Mouse (Mus musculus) hindbrain, embryonic 11.5 days (tissue): ENCODE data around the gene Csrp1. TPM values are rescaled to one million over a fixed set of nuclear protein-coding genes. Genes with fewer than 3 reads are reported as not detected.

Source experiments
- ATAC-seq: fragments of 200-750 bp; cut with Nextera tagmentation; 2 replicates; pipeline ENCODE4 v1.8.0; 2017; ENCODE audit warnings: mild to moderate bottlenecking, moderate TSS enrichment, moderate library complexity; ENCODE audit not compliant: low FRiP score
- DNase-seq: peaks from one replicate; pipeline ENCODE4 v3.0.0-alpha.2; 2015; ENCODE audit warnings: low spot score
- H3K27ac ChIP-seq: fragments of 300-500 bp; sonication (generic); 2 replicates; pipeline ENCODE4 v1.5.1; 2014; ENCODE audit warnings: mild to moderate bottlenecking, low read depth, low read length
- H3K27me3 ChIP-seq: fragments of 300-500 bp; sonication (generic); 2 replicates; pipeline ENCODE4 v1.6.1; 2014; ENCODE audit warnings: mild to moderate bottlenecking, low read length, moderate library complexity, mixed read lengths; ENCODE audit not compliant: control insufficient read depth, insufficient read depth
- H3K36me3 ChIP-seq: fragments of 300-500 bp; sonication (generic); 2 replicates; pipeline ENCODE4 v1.6.1; 2014; ENCODE audit warnings: mild to moderate bottlenecking, low read length, moderate library complexity, mixed read lengths; ENCODE audit not compliant: control insufficient read depth, insufficient read depth
- H3K4me1 ChIP-seq: fragments of 300-500 bp; sonication (generic); replicated peaks from 2 replicates; pipeline ENCODE4 v1.6.1; 2014; ENCODE audit warnings: low read length, mixed read lengths; ENCODE audit not compliant: control insufficient read depth, insufficient read depth
- H3K4me2 ChIP-seq: fragments of 300-500 bp; sonication (generic); replicated peaks from 2 replicates; pipeline ENCODE4 v1.6.1; 2014; ENCODE audit warnings: mild to moderate bottlenecking, low read depth, low read length
- H3K4me3 ChIP-seq: fragments of 300-500 bp; sonication (generic); 2 replicates; pipeline ENCODE4 v1.5.1; 2014; ENCODE audit warnings: low read depth, low read length
- H3K9ac ChIP-seq: fragments of 300-500 bp; sonication (generic); 2 replicates; pipeline ENCODE4 v1.6.1; 2014; ENCODE audit warnings: low read depth, low read length
- H3K9me3 ChIP-seq: fragments of 300-500 bp; sonication (generic); 2 replicates; pipeline ENCODE4 v1.6.1; 2016; ENCODE audit warnings: low read length; ENCODE audit not compliant: control insufficient read depth
- WGBS: fragments of 180-500 bp; shearing (Covaris S2); extraction: QIAGEN DNeasy Blood & Tissue Kit; methylation state at CpG from one replicate; pipeline ENCODE4 v1.1.7; 2014; 5-methylcytosine and 5-hydroxymethylcytosine counted together
- polyA plus RNA-seq: library from polyadenylated mRNA; unstranded; fragments of >200 nt; fragmentation: Nextera tagmentation; extraction: Ambion mirVana; gene quantifications from 2 replicates; pipeline ENCODE4 v1.2.1, GENCODE M21; 2014

Csrp1 gene
- polyA plus RNA-seq, 1 experiment from 2014 or later = 42.8 TPM

DNA sequence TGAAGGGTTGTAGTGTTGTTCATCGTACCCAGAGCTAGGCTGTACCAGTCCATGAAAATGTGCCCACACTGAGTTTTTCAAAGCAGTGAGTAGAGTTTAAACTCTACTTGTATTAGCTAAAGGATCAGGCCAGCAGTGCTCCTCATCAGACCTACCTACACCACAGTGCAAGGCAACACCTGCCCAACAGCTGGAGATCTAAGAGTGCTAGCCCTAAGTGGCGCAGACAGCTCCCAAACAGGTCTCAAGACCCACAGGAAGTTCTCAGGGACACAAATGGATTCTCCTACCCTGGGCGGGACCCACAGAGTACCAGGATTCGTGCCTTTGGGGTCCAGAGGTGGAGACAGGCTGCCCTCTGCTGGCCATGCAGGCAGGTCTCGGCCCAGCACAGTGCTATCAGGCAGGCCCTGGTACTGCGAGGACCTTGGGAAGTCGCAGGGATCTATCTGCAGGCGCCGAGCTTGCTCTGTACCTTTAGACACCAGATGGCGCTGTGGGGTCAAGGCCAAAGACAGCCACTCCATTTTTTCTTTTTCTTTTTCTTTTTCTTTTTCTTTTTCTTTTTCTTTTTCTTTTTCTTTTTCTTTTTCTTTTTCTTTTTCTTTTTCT is 33.0 kb downstream of the Csrp1 start:
- Histone ChIP-seq H3K9me3 (no peaks in the 10 kb centered on the region), H3K4me2 (no peak overlapping the region), H3K9ac (no peak overlapping the region), H3K4me1 (no peaks in the 10 kb centered on the region), H3K27ac (no peak overlapping the region), H3K36me3 (no peaks in the 10 kb centered on the region), H3K27me3 (no peaks in the 10 kb centered on the region), H3K4me3 (no peak overlapping the region)
- whole genome bisulfite sequencing = 10% methylated on average over 10 of the region's 10 CpGs
- ATAC-seq = peak; percentile 97
- peak; percentile 95 for DNase-seq

GRCm38 (mm10) chr1:135755287-135755686 is 35.4 kb downstream of the Csrp1 start:
- DNase-seq (no peak), ATAC-seq (no peak)
- H3K36me3 ChIP-seq = no peaks in the 10 kb centered on the region
- H3K4me3 ChIP-seq = no peak overlapping the region
- H3K4me2 ChIP-seq = no peak overlapping the region
- H3K27me3 ChIP-seq = no peaks in the 10 kb centered on the region
- no peaks in the 10 kb centered on the region for H3K4me1 ChIP-seq
- 58% methylated on average over 9 of the region's 9 CpGs for WGBS
- H3K9me3 ChIP-seq = no peaks in the 10 kb centered on the region
- H3K9ac ChIP-seq = no peak overlapping the region
- H3K27ac ChIP-seq = no peak overlapping the region

DNA sequence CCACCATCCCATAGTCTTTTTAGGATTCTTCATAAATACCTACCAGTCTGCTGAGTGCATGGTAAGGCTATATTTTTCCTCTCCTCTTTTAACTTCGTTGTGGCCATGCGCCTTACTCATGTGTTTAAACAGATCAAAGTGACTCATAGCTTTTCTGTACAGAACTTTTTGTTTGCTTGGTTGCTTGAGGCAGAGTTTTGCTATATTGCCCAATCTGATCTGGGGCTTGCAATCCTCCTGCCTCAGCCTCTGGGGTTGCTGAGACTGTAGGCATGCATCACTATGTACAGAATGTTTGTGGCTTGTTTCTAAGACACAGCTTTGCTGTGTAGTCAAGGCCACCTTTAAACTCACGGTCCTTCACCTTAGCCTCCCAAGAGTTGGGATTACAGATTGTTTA is 36.1 kb downstream of the Csrp1 start:
- WGBS = 82% methylated on average over 3 of the region's 3 CpGs
- no peak overlapping the region for H3K4me3 ChIP-seq
- ATAC-seq (no peak), DNase-seq (no peak)
- H3K9me3 ChIP-seq = no peaks in the 10 kb centered on the region
- no peak overlapping the region for H3K9ac ChIP-seq
- H3K4me1 ChIP-seq = no peaks in the 10 kb centered on the region
- no peak overlapping the region for H3K27ac ChIP-seq
- no peaks in the 10 kb centered on the region for H3K36me3 ChIP-seq
- no peaks in the 10 kb centered on the region for H3K27me3 ChIP-seq
- H3K4me2 ChIP-seq = no peak overlapping the region

DNA sequence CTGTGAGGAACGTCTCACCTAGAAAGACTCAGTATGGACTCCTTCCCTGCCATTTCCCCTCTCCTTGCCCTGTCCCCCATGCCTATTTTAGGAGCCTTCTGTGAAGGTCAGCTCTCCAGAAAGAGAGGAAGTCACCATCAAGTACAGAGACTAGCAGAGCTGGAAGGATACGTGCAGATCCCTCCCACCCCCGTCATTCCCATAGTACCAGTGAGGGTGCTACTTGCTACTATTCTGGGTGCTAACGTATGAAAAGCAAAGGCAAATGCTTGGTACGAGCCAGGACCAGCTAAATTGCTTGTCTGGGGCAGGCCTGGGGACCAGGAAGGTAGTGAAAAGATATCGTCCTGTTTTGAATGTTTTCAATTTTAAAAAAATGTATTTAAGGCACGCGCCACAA is 37.4 kb downstream of the Csrp1 start:
- Histone ChIP-seq H3K36me3 (no peaks in the 10 kb centered on the region), H3K27ac (no peak overlapping the region), H3K4me1 (no peaks in the 10 kb centered on the region), H3K27me3 (no peaks in the 10 kb centered on the region), H3K4me2 (no peak overlapping the region), H3K4me3 (no peak overlapping the region), H3K9me3 (no peaks in the 10 kb centered on the region), H3K9ac (no peak overlapping the region)
- whole genome bisulfite sequencing = 81% methylated on average over 8 of the region's 8 CpGs
- DNase-seq (no peak), ATAC-seq (no peak)

DNA sequence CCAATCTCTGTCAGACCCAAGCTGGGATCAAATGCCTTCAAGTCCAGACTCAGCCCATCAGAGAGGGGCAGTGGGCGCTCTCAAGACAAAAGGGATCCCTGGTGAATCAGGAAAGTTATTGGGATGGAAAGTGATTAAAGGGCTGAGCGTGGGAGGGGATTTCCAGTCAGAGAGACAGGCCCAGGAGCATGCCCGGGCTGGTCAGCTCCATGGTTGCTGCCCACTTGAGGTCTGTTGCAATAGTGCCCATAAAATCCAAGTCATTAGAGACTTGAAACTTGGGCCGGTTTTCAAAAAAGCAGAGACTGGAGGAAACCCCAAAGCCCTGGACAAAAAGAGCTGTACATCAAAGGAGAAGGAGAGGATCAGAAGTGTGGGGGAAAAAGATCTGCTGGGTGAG is 39.8 kb downstream of the Csrp1 start:
- no peaks in the 10 kb centered on the region for H3K36me3 ChIP-seq
- no peaks in the 10 kb centered on the region for H3K4me1 ChIP-seq
- no peak overlapping the region for H3K4me3 ChIP-seq
- no peaks in the 10 kb centered on the region for H3K9me3 ChIP-seq
- DNase-seq = no peak
- no peak overlapping the region for H3K27ac ChIP-seq
- no peak overlapping the region for H3K4me2 ChIP-seq
- no peak for ATAC-seq
- 0 out of 2 replicates have a peak, but pooled peaks cover 2% of the 10 kb centered on the region for H3K27me3 ChIP-seq
- WGBS = 62% methylated on average over 4 of the region's 4 CpGs
- no peak overlapping the region for H3K9ac ChIP-seq

GRCm38 (mm10) chr1:135760216-135760615 is 40.4 kb downstream of the Csrp1 start:
- Histone ChIP-seq H3K4me2 (no peak overlapping the region), H3K9me3 (no peaks in the 10 kb centered on the region), H3K36me3 (no peaks in the 10 kb centered on the region), H3K27ac (no peak overlapping the region), H3K4me3 (no peak overlapping the region), H3K27me3 (0 out of 2 replicates have a peak, but pooled peaks cover 2% of the 10 kb centered on the region), H3K4me1 (no peaks in the 10 kb centered on the region), H3K9ac (no peak overlapping the region)
- WGBS = 75% methylated on average over 8 of the region's 8 CpGs
- ATAC-seq (no peak), DNase-seq (no peak)

GRCm38 (mm10) chr1:135761728-135762127 is 41.9 kb downstream of the Csrp1 start:
- no peak overlapping the region for H3K4me3 ChIP-seq
- no peak overlapping the region for H3K27ac ChIP-seq
- 0 out of 2 replicates have a peak, but pooled peaks cover 2% of the 10 kb centered on the region for H3K27me3 ChIP-seq
- H3K36me3 ChIP-seq = no peaks in the 10 kb centered on the region
- DNase-seq (no peak), ATAC-seq (no peak)
- H3K4me2 ChIP-seq = no peak overlapping the region
- H3K4me1 ChIP-seq = 0 out of 2 replicates have a peak, but pooled peaks cover 6% of the 10 kb centered on the region
- no peak overlapping the region for H3K9ac ChIP-seq
- H3K9me3 ChIP-seq = no peaks in the 10 kb centered on the region
- 90% methylated on average over 5 of the region's 5 CpGs for WGBS

DNA sequence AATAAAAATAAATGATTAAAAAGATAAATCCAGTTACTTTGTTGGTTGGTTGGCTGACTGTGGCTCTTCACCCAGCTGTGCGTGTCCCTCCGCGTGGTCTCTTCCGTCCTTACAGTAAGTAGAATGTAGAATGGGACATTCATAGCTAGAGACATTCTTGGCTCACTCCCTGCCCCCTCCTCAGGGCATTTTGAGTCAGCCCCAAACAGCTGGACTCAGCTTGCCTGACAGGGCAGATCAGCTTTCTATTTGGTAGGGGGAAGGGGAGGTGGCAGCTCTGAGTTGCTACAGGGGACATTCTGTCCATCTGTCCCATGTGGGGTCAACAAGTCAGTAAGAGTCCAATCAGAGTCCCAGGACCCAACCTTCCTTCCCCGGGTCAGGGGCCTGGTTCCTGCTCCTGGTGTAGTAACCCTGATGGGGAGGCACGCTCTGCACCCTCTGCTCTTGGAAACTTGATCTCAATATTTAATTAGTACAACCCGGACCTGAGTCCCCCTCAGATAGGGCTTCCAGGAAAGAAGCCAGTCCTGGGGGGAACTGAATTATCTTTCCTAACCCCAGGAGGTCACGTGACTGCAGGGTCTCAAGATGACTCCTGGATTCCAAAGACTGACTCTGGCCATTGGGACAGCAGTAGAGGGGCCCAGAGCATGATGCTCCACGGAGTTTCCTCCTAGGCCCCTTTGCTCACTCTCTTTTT is 43.8 kb downstream of the Csrp1 start:
- DNase-seq (no peak), ATAC-seq (no peak)
- no peaks in the 10 kb centered on the region for H3K36me3 ChIP-seq
- no peaks in the 10 kb centered on the region for H3K9me3 ChIP-seq
- WGBS = 68% methylated on average over 9 of the region's 9 CpGs
- no peak overlapping the region for H3K27ac ChIP-seq
- H3K4me2 ChIP-seq = no peak overlapping the region
- no peak overlapping the region for H3K9ac ChIP-seq
- 0 out of 2 replicates have a peak, but pooled peaks cover 2% of the 10 kb centered on the region for H3K27me3 ChIP-seq
- H3K4me1 ChIP-seq = 0 out of 2 replicates have a peak, but pooled peaks cover 10% of the 10 kb centered on the region
- no peak overlapping the region for H3K4me3 ChIP-seq

GRCm38 (mm10) chr1:135764206-135764528 is 44.3 kb downstream of the Csrp1 start:
- H3K4me2 ChIP-seq = no peak overlapping the region
- H3K27me3 ChIP-seq = 0 out of 2 replicates have a peak, but pooled peaks cover 2% of the 10 kb centered on the region
- no peak for DNase-seq
- no peaks in the 10 kb centered on the region for H3K9me3 ChIP-seq
- no peak overlapping the region for H3K4me3 ChIP-seq
- 0 out of 2 replicates have a peak, but pooled peaks cover 10% of the 10 kb centered on the region for H3K4me1 ChIP-seq
- no peak overlapping the region for H3K9ac ChIP-seq
- WGBS = 61% methylated on average over 2 of the region's 2 CpGs
- H3K36me3 ChIP-seq = no peaks in the 10 kb centered on the region
- no peak for ATAC-seq
- no peak overlapping the region for H3K27ac ChIP-seq
